Mouse (Mus musculus): ENCODE results near the gene Abcc9. TPM values are rescaled to one million over a fixed set of nuclear protein-coding genes. Genes with fewer than 3 reads are reported as not detected.

Abcc9 gene
- total and polyA plus RNA-seq, 3 experiments: not detected

DNA sequence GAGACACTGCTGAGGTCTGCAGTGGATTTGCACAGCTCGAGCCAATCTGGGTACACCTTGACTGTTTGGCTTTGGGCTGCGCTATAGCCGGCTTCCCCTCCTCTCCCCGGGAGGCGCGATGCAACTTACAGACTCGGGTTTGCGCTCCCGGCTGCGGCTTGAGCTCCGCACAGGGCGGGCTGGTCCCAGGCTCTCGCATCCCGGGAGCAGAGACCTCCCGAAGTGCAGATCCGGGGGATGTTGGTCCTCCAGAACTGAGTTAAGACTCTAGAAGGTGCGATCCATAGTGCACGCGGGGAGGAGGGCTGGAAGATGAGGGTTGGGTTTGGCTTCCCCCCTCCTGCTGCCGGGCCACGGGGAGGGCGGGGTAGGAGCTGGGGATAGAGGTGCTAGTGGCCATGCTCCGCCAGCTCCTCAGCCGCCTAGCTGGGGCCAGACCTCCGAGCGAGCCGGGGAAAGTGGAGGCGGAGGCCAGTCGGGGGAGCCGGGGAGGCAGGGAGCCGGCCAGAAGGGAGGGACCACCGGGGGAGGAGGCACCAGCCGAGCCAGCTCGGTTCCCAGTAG lies 131.0 kb downstream of the Abcc9 start, which contains the start of gene Kcnj8:
Gene Kcnj8, minus strand, starts transcription at position 560 of the 564 bp plus-strand sequence.
- H3K4me1 ChIP-seq (ENCODE audit: control insufficient read depth in 1 of 2, insufficient read depth in 2 of 2): no peaks in the 10 kb centered on the region
- no peak for DNase-seq (ENCODE audit: extremely low read depth)
- no peaks in the 10 kb centered on the region for H3K27me3 ChIP-seq (replicated peaks)
- H3K4me2 ChIP-seq (ENCODE audit: insufficient read depth, low read depth, poor library complexity, severe bottlenecking): no peak within 1 kb of the TSS
- dilution Hi-C loops (cut with MboI; ENCODE audit: extremely low pct_ligation_motif_present, extremely low pct_unique_long_range_greater_than_20kb, low sequenced_read_pairs) (no loop called here), in situ Hi-C loops (cut with MboI; ENCODE audit: low pct_ligation_motif_present, low pct_unique_long_range_greater_than_20kb, low sequenced_read_pairs) (no loop called here)
- H3K27ac ChIP-seq (ENCODE audit: insufficient read depth, low read depth): no peak within 1 kb of the TSS
- TF ChIP-seq GABPA (IDR thresholded peaks at IDR 0.05; ENCODE audit: insufficient replicate concordance, low read depth, low read length) (no peak), POLR2AphosphoS2 (IDR thresholded peaks at IDR 0.05; ENCODE audit: low read depth, low read length) (no peak), JUND (conservative IDR thresholded peaks at IDR 0.05; ENCODE audit: low read depth, low read length) (no peak), SIN3A (IDR thresholded peaks at IDR 0.05; ENCODE audit: low read length) (no peak), MAZ (IDR thresholded peaks at IDR 0.05; ENCODE audit: low read depth, low read length) (no peak), MXI1 (IDR thresholded peaks at IDR 0.05; ENCODE audit: low read depth, low read length) (no peak), CTCF (conservative IDR thresholded peaks at IDR 0.05 in 1 of 2, IDR thresholded peaks at IDR 0.05 in 1 of 2; ENCODE audit: low read depth in 2 of 2, low read length in 2 of 2) (no peak), RAD21 (IDR thresholded peaks at IDR 0.05; ENCODE audit: low read depth, low read length) (no peak), RCOR1 (conservative IDR thresholded peaks at IDR 0.05; ENCODE audit: low read depth, low read length) (no peak), USF1 (IDR thresholded peaks at IDR 0.05; ENCODE audit: low read depth, low read length) (no peak), ETS1 (conservative IDR thresholded peaks at IDR 0.05; ENCODE audit: low read depth, low read length) (no peak), MYC (IDR thresholded peaks at IDR 0.05; ENCODE audit: low read depth, low read length) (no peak), ZMIZ1 (IDR thresholded peaks at IDR 0.05; ENCODE audit: low read depth, low read length) (no peak), UBTF (IDR thresholded peaks at IDR 0.05; ENCODE audit: low read depth, low read length) (no peak), NRF1 (IDR thresholded peaks at IDR 0.05; ENCODE audit: low read depth, low read length) (no peak), HCFC1 (IDR thresholded peaks at IDR 0.05; ENCODE audit: low read depth, low read length) (no peak), ZNF384 (IDR thresholded peaks at IDR 0.05; ENCODE audit: low read depth, low read length) (no peak), ZC3H11A (IDR thresholded peaks at IDR 0.05; ENCODE audit: low read depth, low read length) (no peak), TBP (conservative IDR thresholded peaks at IDR 0.05; ENCODE audit: low read depth, low read length) (no peak)
- H3K4me3 ChIP-seq (replicated peaks in 1 of 3; ENCODE audit: low read depth in 2 of 3, low read length in 2 of 3, poor library complexity in 1 of 3): no peak within 1 kb of the TSS
- H3K36me3 ChIP-seq (replicated peaks in 1 of 2; ENCODE audit: control insufficient read depth in 1 of 2, insufficient read depth in 1 of 2, low read length in 1 of 2): no peaks in the 10 kb centered on the region
- no peaks in the 10 kb centered on the region for H3K79me2 ChIP-seq (replicated peaks; ENCODE audit: control insufficient read depth, extremely low read depth, insufficient read depth, poor library complexity, severe bottlenecking)
- no peaks in the 10 kb centered on the region for H3K9me3 ChIP-seq (replicated peaks; ENCODE audit: low read length)
- no peak within 1 kb of the TSS for H3K9ac ChIP-seq (ENCODE audit: insufficient read depth, low read depth)

- no peaks in the 10 kb centered on the region for H3K27me3 ChIP-seq (replicated peaks)
- no peak overlapping the region for H3K9ac ChIP-seq (ENCODE audit: insufficient read depth, low read depth)
- no peak overlapping the region for H3K4me2 ChIP-seq (ENCODE audit: insufficient read depth, low read depth, poor library complexity, severe bottlenecking)
- H3K9me3 ChIP-seq (replicated peaks; ENCODE audit: low read length): no peaks in the 10 kb centered on the region
- no peak for DNase-seq (ENCODE audit: extremely low read depth)
- no peaks in the 10 kb centered on the region for H3K36me3 ChIP-seq (replicated peaks in 1 of 2; ENCODE audit: control insufficient read depth in 1 of 2, insufficient read depth in 1 of 2, low read length in 1 of 2)
- no peaks in the 10 kb centered on the region for H3K79me2 ChIP-seq (replicated peaks; ENCODE audit: control insufficient read depth, extremely low read depth, insufficient read depth, poor library complexity, severe bottlenecking)
- no peak overlapping the region for H3K4me3 ChIP-seq (replicated peaks in 1 of 3; ENCODE audit: low read depth in 2 of 3, low read length in 2 of 3, poor library complexity in 1 of 3)
- dilution Hi-C loops (cut with MboI; ENCODE audit: extremely low pct_ligation_motif_present, extremely low pct_unique_long_range_greater_than_20kb, low sequenced_read_pairs) (no loop called here), in situ Hi-C loops (cut with MboI; ENCODE audit: low pct_ligation_motif_present, low pct_unique_long_range_greater_than_20kb, low sequenced_read_pairs) (no loop called here)
- TF ChIP-seq CHD1 (IDR thresholded peaks at IDR 0.05; ENCODE audit: low read depth, low read length): no peak
- TF ChIP-seq UBTF (IDR thresholded peaks at IDR 0.05; ENCODE audit: low read depth, low read length): no peak
- TF ChIP-seq KAT2A (IDR thresholded peaks at IDR 0.05; ENCODE audit: insufficient replicate concordance, low read length): no peak
- no peak for TF ChIP-seq JUND (conservative IDR thresholded peaks at IDR 0.05; ENCODE audit: low read depth, low read length)
- TF ChIP-seq ZNF384 (IDR thresholded peaks at IDR 0.05; ENCODE audit: low read depth, low read length): no peak
- no peak for TF ChIP-seq IRF4 (IDR thresholded peaks at IDR 0.05; ENCODE audit: low read depth, low read length)
- TF ChIP-seq ZC3H11A (IDR thresholded peaks at IDR 0.05; ENCODE audit: low read depth, low read length): no peak
- no peak for TF ChIP-seq ETS1 (conservative IDR thresholded peaks at IDR 0.05; ENCODE audit: low read depth, low read length)
- TF ChIP-seq TCF12 (IDR thresholded peaks at IDR 0.05; ENCODE audit: low read depth, low read length): no peak
- no peak for TF ChIP-seq PAX5 (IDR thresholded peaks at IDR 0.05; ENCODE audit: low read length)
- TF ChIP-seq HCFC1 (IDR thresholded peaks at IDR 0.05; ENCODE audit: low read depth, low read length): no peak
- no peak for TF ChIP-seq MAX (IDR thresholded peaks at IDR 0.05; ENCODE audit: low read length)
- no peak for TF ChIP-seq CTCF (conservative IDR thresholded peaks at IDR 0.05 in 1 of 2, IDR thresholded peaks at IDR 0.05 in 1 of 2; ENCODE audit: low read depth in 2 of 2, low read length in 2 of 2)
- TF ChIP-seq EP300 (IDR thresholded peaks at IDR 0.05; ENCODE audit: low read length): no peak
- no peak for TF ChIP-seq MAZ (IDR thresholded peaks at IDR 0.05; ENCODE audit: low read depth, low read length)
- TF ChIP-seq RCOR1 (conservative IDR thresholded peaks at IDR 0.05; ENCODE audit: low read depth, low read length): no peak
- H3K4me1 ChIP-seq (ENCODE audit: control insufficient read depth in 1 of 2, insufficient read depth in 2 of 2): no peaks in the 10 kb centered on the region
- no peak overlapping the region for H3K27ac ChIP-seq (ENCODE audit: insufficient read depth, low read depth)
Measured at GRCm38 (mm10) chr6:142570046-142570770, 131.9 kb downstream of the Abcc9 start.
